Mouse (Mus musculus): ENCODE data around the gene Cacnb2. TPM values are rescaled to one million over a fixed set of nuclear protein-coding genes. Genes with fewer than 3 reads are reported as not detected.

Cacnb2 gene
- 1.0 and 1.2 TPM in 2 replicates for polyA plus RNA-seq (2012; rRNA removed)

DNA sequence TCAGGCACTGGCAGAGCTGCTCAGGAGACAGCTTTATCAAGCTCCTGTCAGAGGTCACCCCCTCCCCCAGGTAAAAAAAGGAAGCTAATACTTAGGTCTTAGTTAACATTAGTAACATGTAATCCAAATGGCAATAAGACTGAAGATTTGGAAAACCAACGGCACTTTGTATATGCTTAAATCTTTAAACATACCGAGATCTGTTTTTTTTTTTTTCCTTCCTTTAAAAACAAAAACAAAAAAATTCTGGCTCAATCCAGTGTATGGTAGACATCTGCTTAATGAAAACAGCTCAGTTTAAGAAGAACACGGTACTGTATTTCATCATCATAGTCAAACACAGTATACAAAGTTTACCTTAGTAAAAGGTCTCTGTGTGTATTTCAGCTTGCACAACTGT is at the start of gene Cacnb2:
Gene Cacnb2, plus strand, starts transcription at position 301 of the 400 bp plus-strand sequence.

Other genes with a start within 250 kb of the Cacnb2 start
- gene Slc39a12, start 214.8 kb upstream of the Cacnb2 start, polyA plus RNA-seq (2012; rRNA removed) = 0.04 TPM in 1 of 2 replicates, not detected in the other